Mouse (Mus musculus): Measurements from ENCODE around the gene Gda.

GRCm38 (mm10) chr19:21461221-21461960 is 11.9 kb downstream of the Gda start:
- TF ChIP-seq CTCF (IDR thresholded peaks at IDR 0.05): no peak
- TF ChIP-seq EP300 (IDR thresholded peaks at IDR 0.05): no peak; the same call in 1 of the 2 replicates

Data from lung, postnatal 0 days (tissue).